Mouse (Mus musculus) lung, adult 2 months (tissue): ENCODE data around the gene Psma4.

Source experiments
- CTCF ChIP-seq: fragments of 200-500 bp; IDR thresholded peaks from 2 replicates; pipeline ENCODE4 v1.5.1; 2011; ENCODE audit warnings: mild to moderate bottlenecking, low read length, control low read depth; ENCODE audit not compliant: insufficient read depth
- POLR2A ChIP-seq: fragments of 200-500 bp; IDR thresholded peaks from 2 replicates; pipeline ENCODE4 v1.6.1; 2011; ENCODE audit warnings: low read depth, mild to moderate bottlenecking, control low read depth, low read length, borderline replicate concordance; ENCODE audit errors: extremely low read depth

DNA sequence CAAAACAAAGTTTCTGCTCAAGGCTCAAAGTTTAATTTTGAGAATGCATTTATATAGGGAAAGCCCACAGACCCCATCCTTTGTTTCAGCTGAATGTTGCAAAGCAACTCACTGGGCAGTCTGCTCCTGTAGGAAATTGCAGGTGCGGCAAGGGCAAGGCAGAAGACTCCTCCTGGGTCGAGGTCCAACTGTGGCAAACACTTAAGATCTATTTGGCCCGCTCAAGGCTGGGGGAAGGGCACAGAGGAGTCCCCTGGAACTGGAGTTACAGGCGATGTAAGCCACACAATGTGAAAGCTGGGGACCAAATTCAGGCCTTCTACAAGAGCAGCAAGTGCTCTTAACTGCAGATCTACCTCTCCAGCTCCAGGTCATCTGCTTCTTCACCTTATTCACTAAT, 30.6 kb upstream of the Psma4 start:
- no peak for TF ChIP-seq CTCF
- no peak for TF ChIP-seq POLR2A
